Mouse (Mus musculus): Measurements from ENCODE around the gene Olfr558. TPM values are rescaled to one million over a fixed set of nuclear protein-coding genes. Genes with fewer than 3 reads are reported as not detected.

The Olfr558 gene
- total RNA-seq (2022): under 1 TPM in 3 of 4 experiments, not detected in 1; 0.14 to 0.40 (median 0.18) TPM

DNA sequence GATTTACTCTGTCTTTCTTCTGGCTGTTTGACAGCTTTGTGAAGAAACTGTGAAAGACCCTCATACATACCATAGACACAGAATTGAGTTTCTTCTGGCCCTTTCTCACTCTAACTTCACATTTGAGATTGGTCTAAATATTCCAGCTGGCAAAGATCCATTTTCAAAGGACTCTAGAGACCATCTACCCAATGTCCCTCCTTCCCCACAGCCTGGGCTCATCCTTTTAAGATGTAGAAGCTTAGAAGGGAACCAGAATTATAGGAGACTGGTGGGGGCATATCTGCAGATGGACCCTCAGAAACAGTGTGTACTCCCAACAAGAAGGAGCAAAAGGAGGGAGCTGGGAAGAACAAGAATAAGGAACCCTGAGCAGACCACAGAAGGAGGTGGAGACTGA is at the start of gene Olfr558:
TSS of gene Olfr558 (plus strand) at position 301 of the 400 bp plus-strand sequence.
- no peak for DNase-seq

DNA sequence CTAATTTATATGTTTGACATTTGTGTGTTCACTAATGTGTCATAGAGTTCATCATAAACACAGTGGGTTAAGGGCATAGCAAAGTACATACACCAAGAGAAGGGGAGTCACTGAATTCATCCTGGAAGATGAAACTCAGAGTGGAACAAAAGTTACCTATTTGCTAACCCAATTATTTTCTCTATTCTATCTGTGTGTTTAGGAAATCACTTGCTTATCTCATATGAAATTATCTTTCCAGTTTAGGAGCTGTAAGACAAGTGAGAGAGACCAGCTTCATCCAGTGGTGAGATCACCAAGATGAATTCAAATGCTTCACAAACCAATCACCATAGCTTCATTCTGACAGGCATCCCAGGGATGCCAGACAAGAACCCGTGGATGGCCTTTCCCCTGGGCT is 43.5 kb upstream of the Olfr558 start, which contains the start of gene Olfr555:
TSS of gene Olfr555 (plus strand) at position 301 of the 400 bp plus-strand sequence.
- no peak for DNase-seq

DNA sequence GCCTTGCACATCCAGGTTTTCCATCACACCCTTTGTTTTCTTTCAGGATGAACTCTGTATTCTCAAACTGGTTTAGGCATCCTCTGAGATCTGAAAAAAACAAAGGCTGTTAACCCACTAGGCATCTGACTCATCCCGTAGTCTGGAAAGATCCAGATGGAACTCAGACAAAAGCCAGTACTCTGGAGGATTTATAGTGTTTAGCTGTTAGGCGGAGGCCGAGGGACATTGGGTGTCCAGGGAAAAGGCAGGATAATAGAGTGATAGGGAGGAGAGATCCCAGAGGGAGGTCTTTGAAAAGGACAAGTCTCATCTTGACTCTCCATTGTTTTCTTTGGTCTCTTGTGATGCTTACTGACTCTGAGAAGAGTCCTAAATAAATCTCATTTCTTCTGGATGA is 37.4 kb upstream of the Olfr558 start, which contains the start of gene Olfr556:
TSS of gene Olfr556 (plus strand) at position 301 of the 400 bp plus-strand sequence.
- DNase-seq: no peak

DNA sequence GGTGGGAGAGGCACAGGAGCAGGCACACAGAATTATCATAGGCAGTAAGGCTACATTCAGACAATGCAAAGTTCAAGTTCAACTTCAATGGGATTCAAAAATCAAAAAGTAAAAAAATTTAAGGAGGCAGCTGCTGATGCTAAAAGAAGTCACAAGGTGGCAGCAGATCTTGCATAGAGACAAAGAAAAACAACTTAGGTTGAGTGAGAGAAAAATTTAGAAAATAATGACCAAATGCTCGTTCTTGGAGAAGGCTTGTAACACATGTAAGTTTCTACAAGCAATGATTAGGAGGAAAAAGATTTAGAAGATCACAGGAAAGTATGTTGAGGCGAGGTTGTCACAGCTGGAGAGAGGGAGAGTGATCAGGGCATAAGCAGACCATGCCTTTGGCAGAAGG is 36.6 kb upstream of the Olfr558 start:
- no peak for DNase-seq

DNA sequence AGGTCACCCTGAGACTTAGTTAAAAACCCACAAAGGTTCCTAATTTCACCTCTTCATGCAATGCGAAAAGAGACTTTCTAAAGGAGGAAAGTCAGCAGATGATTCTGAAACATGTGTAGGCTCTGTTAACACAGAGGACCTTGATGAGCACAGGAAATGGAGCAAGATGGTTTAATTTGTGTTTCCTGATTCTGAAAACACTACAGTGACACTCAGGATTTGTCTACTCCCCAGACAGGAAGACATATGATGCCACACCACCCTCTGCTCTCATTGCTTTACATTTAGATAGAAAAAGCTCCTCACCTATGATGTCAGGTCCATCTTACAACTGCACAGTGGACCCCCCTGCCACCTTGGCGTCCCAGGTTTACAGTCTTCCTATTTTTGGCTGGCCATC is 25.8 kb upstream of the Olfr558 start:
- DNase-seq: no peak

DNA sequence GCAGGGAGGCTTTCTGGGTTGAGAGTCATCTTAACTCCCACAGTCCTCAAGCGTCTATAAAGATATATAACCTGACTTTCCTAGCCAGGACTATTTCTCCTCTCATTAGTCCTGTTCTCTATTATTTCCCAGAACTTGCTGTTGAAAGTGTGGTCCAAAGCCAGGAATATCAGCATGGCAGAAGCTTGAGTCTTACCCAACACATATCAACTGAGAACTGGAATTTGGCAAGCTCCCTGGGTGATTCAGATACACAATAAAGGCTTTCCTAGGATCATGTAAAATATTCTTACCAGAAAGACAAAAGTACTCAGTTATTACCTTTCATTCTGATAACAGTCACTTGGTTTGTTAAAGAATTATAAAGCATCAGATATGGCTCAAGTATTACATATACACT is 20.1 kb upstream of the Olfr558 start:
- DNase-seq: no peak

DNA sequence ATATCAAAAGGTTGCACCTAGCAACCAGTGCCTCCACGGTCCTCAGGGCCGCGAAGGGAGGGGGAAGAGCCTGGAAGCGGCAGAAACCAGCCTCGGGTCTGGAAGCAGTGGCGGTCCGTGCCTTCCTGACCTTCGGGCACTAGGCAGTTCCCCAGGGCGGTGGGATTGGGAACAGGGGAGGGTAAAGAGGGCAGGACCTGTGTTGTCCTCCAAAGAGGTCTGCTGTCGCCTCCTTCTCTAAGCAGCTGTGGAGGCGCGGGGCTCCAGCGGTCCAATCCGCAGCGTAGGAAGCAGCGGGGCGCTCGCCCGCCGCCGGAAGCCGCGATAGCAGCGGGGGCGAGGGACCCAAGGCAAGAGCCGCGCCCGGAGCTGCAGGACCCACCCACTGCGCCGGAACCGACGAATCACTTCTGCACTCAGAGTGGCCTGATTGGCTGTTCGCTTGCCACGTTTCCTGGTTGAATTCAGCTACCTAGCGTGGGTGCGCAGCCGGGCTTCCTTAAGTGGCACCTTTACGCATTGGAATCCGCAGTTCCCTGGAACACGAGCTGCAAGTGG is 15.0 kb upstream of the Olfr558 start, which contains the start of gene Trim68:
TSS of gene Trim68 (minus strand) at position 384 of the 558 bp plus-strand sequence.
- DNase-seq: peak; percentile 91

DNA sequence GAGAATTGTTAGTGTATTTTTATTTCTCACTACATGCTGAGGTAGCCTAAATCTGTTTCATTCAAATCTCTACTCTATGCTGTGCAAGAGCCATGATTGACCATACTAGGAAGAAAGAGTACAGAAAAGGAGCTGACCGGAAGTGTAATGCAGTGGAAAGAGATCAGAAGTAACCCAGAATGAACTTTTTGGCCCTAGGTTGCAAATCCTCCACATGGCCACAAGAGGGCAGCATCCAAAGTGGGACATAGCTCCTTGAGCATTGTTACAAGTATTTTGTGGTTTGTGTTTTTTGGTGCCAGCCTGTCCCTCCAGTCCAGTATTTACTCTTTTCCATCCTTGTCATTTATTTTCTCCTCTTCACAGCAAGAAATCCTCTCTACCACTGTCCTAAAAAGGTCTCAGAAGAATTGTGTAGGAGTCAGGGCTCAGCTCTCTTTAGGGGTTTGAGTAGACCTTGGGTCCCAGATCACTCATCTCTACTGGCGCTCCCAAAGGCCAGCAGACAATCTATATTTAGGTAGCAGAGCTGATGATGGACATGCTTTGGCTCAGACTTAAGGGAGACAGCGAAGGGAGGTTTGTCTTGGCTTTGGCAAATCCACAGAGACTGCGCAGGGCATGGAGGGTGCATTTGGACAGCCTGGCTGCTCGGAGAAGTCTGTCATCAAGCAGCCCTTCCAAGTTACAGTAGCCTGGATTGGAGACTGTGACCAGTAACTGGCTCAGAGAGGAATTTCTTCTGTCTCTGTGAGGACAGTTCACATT is 6.5 kb upstream of the Olfr558 start, which contains the start of gene Olfr557:
TSS of gene Olfr557 (plus strand) at position 553 of the 768 bp plus-strand sequence.
- DNase-seq: no peak

DNA sequence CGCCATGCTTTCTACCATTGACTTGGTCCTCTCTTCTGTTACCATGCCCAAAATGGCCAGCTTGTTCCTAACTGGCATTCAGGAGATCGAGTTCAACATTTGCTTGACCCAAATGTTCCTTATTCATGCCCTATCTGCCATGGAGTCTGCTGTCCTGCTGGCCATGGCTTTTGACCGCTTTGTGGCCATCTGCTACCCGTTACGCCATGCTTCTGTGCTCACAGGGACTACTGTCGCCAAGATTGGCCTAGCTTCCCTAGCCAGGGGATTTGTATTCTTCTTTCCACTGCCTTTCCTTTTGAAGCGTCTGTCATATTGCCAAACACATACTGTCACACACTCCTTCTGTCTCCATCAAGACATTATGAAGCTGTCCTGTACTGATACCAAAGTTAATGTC is 3.6 kb upstream of the Olfr558 start:
- DNase-seq: no peak

DNA sequence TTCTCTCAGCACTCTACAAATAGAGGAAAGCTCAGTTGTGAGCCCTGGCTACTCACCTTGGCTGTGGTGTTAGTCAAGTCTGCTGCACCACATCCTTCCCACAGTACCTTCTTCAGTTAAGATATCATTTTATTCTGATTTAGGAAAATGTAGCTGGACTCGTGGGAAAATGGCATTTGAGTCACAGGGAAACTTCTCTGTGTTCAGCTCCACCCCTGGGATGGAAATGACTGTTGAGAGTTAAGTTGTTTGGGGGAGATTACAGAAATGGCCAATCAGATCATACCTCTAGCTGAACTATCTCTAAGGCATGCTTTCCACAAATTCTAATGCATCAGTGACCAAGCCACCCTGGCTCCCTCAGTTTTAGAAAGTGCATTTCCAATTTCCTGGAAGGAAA is 17.0 kb downstream of the Olfr558 start, which contains the start of gene Olfr33:
TSS of gene Olfr33 (minus strand) at position 101 of the 400 bp plus-strand sequence.
- no peak for DNase-seq

DNA sequence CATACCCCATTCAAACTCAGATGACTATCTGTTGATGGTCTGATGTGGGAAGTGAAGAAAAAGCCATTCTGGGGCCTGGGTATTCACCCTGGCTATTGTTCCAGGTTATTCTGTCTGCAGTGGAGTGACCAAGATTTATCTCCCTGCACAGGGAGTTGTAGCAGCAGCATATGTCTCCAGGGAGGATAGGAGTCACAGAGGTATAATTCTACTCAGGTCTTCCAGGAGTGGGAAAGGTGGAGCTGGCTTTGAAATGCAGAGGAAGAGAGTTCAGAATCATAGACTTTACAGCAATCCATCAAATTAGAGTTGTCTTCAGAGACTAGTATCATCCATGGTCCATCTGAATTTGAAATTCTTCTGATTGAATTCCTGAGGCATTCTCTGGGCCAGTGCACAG is 25.4 kb downstream of the Olfr558 start, which contains the start of gene Olfr559:
TSS of gene Olfr559 (minus strand) at position 101 of the 400 bp plus-strand sequence.
- DNase-seq: no peak

DNA sequence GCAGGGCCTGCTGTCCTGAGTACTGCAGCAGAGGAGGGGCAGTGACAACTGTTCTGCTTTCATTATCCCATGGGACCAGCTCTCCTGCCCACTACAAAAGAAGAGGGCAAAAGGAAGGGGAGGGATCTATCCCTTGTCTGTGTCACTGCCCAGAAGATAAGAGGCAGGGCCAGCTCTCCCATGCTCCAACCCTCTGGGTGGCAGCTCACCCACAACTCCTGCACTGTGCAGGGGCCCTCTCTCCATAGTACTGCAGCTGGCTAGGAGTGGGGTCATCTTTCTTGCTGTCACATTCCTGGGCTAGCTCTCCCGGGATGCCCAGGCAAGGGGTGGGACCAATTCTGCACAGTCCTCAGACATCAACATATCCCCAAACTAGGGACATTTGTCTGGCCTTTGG is 31.8 kb downstream of the Olfr558 start:
- no peak for DNase-seq

DNA sequence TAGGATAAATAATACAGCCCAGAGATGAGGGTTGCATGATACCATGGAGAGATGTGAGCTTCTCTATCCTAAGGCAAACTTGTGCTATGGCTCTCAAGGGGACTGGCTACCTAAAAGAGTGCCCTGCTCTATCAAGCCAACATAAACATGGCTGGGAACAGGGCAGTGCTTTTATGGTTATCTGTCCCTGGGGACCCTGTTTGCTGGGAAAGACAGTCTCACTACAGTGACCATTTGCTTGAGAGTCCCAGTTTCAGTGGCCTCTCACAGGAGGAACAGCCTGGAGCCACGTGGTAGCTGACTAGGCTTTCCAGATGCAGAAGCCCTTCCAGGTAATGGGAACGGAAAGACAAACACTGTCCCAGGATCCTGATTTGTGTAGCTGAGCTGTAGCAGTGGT is 35.7 kb downstream of the Olfr558 start:
- no peak for DNase-seq

DNA sequence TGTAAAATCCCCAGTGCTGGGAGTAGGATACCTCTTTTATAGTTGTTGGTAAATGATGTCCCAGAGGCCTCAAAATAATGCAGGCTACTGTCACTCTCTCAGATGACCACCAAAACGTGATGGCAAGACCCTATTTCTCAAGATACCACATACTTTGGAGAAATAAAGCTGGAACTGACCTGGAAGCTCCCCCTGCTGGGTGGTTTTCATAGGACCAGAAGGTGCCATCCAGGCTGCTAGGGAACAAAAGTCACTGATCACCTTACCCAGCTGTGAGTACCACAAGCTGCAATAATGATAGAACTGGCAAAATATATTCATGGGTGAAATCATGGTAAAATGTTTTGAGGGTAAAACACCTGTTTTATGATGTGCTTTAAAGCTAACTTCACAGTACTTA is 50.1 kb downstream of the Olfr558 start:
- no peak for DNase-seq

DNA sequence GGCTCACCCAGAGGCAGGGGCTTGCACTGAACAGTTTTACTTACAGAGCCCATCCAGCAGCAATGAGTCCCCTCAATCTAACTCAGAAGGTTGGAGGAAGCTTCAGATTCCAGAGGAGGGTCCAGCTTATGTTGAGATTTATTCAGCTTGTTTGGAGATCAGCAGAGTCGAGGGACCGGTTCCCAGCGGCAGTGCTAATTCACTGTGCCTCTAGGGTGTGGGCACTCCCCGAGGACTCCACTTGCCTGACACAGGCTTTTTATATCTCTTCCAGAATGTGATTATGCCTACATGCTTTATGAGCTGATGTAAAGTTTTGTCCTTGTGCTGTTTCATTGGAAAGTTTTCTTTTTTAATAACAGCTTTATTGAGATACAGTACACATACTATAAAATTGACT is 57.3 kb downstream of the Olfr558 start, which contains the start of the genes Olfr560 and Olfr78:
TSS of gene Olfr560 (minus strand) at position 101 of the 400 bp plus-strand sequence.
TSS of gene Olfr78 (minus strand) at position 206 of the 400 bp plus-strand sequence.
- DNase-seq: no peak

Other genes starting within 250 kb of the Olfr558 start
- gene Olfr543, start 220.5 kb upstream of the Olfr558 start, total RNA-seq (2022): not detected
- gene Olfr544, start 213.9 kb upstream of the Olfr558 start, total RNA-seq (2022): not detected
- not detected for gene Olfr545, start 202.6 kb upstream of the Olfr558 start, total RNA-seq (2022)
- gene Olfr547, start 167.5 kb upstream of the Olfr558 start, total RNA-seq (2022): not detected
- gene Olfr548-ps1, start 161.3 kb upstream of the Olfr558 start, total RNA-seq (2022): not detected
- gene Olfr549, start 152.3 kb upstream of the Olfr558 start, total RNA-seq (2022): not detected
- gene Trim21, start 136.7 kb upstream of the Olfr558 start, total RNA-seq (2022): 10 to 100 TPM; 13.9 to 22.2 (median 19.0) TPM
- gene Olfr550, start 130.8 kb upstream of the Olfr558 start, total RNA-seq (2022): under 1 TPM in 1 of 4 experiments, not detected in 3; 0.19 TPM
- not detected for gene Olfr551, start 110.3 kb upstream of the Olfr558 start, total RNA-seq (2022)
- under 1 TPM in 1 of 4 experiments, not detected in 3; 0.05 TPM for gene Olfr552, start 104.4 kb upstream of the Olfr558 start, total RNA-seq (2022)
- gene Olfr553, start 84.0 kb upstream of the Olfr558 start, total RNA-seq (2022): not detected
- gene Olfr554, start 63.8 kb upstream of the Olfr558 start, total RNA-seq (2022): not detected
- gene Olfr555, start 43.4 kb upstream of the Olfr558 start, total RNA-seq (2022): not detected
- not detected for gene Olfr556, start 37.3 kb upstream of the Olfr558 start, total RNA-seq (2022)
- gene Trim68, start 14.9 kb upstream of the Olfr558 start, total RNA-seq (2022): 10 to 100 TPM; 10.9 to 19.3 (median 15.7) TPM
- under 1 TPM in 1 of 4 experiments, not detected in 3; 0.12 TPM for gene Olfr557, start 6.3 kb upstream of the Olfr558 start, total RNA-seq (2022)
- gene Olfr33, start 16.9 kb downstream of the Olfr558 start, total RNA-seq (2022): not detected
- not detected for gene Olfr559, start 25.3 kb downstream of the Olfr558 start, total RNA-seq (2022)
- not detected for gene Olfr560, start 57.2 kb downstream of the Olfr558 start, total RNA-seq (2022)
- under 1 TPM; 0.06 to 0.31 (median 0.21) TPM for gene Olfr78, start 57.3 kb downstream of the Olfr558 start, total RNA-seq (2022)
- gene Olfr561, start 69.0 kb downstream of the Olfr558 start, total RNA-seq (2022): not detected
- gene Olfr564, start 101.3 kb downstream of the Olfr558 start, total RNA-seq (2022): not detected
- not detected for gene Olfr566, start 156.6 kb downstream of the Olfr558 start, total RNA-seq (2022)
- gene Olfr568, start 174.9 kb downstream of the Olfr558 start, total RNA-seq (2022): not detected
- not detected for gene Olfr569, start 188.7 kb downstream of the Olfr558 start, total RNA-seq (2022)
- not detected for gene Olfr570, start 192.4 kb downstream of the Olfr558 start, total RNA-seq (2022)
- under 1 TPM in 1 of 4 experiments, not detected in 3; 0.05 TPM for gene Olfr571, start 215.3 kb downstream of the Olfr558 start, total RNA-seq (2022)
- gene Olfr572, start 222.2 kb downstream of the Olfr558 start, total RNA-seq (2022): not detected
- gene Olfr573-ps1, start 240.4 kb downstream of the Olfr558 start, total RNA-seq (2022): not detected
- gene Olfr574, start 246.3 kb downstream of the Olfr558 start, total RNA-seq (2022): 1 to 10 TPM in 2 of 4 experiments, under 1 TPM in 1, not detected in 1; 0.45 to 1.4 (median 1.0) TPM